Mouse (Mus musculus) 416B (cell line): ENCODE measurements around the gene Trub1.

Source experiments
- DNase-seq: peaks from one replicate; pipeline ENCODE4 v3.0.0; 2011; ENCODE audit warnings: low read depth

Trub1 gene

DNA sequence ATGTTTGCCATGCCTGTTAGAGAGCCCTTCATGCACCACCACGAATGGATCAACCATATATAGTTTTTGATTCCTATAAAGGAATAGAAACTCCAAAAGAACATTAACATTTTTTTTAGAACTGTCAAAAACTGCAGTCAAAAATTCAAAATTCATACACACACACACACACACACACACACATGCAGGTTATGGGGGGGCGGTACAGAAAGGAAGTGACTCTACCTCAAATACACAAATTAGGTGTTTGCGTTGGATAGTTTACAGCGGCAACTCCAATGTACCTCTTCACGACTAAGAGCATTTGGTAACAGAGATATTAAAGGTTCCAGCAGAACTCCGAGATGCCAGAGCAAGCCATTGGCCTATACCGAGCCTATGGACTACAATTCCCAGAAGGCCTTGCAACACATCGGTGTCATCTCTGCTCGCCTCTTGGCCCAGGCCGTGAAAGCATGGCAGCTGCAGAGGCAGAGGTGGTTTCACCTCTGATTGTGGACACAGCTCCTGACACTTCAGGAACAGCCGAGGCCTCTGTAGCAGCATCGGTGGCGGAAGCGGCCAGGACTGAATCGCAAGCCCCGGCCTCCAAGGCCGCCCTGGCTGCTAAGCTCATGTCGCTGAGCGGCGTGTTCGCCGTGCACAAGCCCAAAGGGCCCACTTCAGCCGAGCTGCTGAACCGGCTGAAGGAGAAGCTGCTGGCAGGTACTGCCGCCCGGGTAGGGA, at the start of gene Trub1:
TSS of gene Trub1 (plus strand) at position 421 of the 726 bp plus-strand sequence.
- peak; percentile 89 for DNase-seq

DNA sequence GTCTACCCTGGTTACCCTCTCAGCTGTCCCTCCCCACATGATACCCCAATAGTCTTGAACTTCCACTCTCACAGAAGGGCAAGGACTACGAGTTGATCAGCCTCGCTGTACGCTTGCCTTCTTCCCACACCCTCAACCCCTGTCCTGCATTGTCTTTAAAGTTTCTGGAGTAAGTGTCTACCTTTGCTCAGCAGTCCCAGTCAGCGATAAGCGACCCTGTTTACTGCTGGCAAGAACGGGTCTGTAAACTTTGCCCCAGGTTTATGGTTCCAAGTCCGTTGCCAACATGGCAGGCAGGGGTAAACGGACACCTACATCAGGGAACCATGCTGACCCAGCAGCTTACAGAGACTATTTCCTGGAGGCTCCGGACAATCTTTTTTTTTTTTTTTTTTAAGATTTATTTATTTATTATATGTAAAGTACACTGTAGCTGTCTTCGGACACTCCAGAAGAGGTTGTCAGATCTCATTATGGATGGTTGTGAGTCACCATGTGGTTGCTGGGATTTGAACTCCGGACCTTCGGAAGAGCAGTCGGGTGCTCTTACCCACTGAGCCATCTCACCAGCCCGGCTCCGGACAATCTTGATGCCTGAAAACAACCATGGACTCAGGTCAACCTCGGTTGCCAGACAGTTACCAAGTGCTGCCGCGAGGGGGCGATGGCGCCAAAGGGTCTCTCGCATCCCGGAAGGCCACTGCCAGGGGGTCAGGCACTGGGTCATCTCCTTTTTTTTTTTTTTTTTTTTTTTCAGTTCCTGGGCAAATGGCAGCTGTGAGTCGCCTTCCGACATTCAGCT, 48.8 kb upstream of the Trub1 start:
- DNase-seq, result peak; percentile 79

DNA sequence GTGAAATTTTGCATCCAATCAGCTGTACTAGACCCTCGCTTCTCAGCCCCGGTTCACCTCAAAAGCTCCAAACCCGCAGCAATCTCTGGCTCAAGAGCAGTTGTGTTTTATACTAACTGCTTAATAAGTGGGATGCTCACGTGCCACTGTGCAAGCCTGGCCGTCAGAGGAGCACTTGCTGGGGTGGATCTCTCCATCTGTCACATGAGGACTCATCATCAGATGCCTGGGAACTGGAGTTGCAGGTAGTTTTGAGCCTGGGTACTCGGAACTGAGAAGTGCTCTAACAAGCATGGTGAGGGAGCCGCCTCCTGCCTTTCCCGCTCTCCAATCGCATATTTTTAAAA, 48.2 kb upstream of the Trub1 start:
- DNase-seq, result no peak

DNA sequence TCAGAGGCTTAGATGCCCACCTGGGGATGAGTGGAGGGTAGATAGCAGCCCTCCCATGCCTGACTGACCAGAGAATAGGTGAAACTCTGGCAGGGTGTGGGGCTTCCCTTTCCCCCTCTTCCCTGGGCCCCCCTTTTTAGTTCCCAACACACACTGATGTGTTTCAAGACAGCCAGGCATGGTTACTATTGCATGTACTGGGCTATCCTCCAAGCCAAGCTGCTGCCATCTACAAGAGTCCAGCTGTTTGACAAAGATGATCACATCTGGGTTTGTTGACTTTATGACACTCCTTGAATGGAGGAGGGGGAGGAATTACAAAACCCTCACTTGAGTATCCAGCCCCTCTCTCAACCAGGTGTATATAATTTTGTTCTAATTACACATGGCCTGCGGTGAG, 44.8 kb upstream of the Trub1 start:
- no peak for DNase-seq

DNA sequence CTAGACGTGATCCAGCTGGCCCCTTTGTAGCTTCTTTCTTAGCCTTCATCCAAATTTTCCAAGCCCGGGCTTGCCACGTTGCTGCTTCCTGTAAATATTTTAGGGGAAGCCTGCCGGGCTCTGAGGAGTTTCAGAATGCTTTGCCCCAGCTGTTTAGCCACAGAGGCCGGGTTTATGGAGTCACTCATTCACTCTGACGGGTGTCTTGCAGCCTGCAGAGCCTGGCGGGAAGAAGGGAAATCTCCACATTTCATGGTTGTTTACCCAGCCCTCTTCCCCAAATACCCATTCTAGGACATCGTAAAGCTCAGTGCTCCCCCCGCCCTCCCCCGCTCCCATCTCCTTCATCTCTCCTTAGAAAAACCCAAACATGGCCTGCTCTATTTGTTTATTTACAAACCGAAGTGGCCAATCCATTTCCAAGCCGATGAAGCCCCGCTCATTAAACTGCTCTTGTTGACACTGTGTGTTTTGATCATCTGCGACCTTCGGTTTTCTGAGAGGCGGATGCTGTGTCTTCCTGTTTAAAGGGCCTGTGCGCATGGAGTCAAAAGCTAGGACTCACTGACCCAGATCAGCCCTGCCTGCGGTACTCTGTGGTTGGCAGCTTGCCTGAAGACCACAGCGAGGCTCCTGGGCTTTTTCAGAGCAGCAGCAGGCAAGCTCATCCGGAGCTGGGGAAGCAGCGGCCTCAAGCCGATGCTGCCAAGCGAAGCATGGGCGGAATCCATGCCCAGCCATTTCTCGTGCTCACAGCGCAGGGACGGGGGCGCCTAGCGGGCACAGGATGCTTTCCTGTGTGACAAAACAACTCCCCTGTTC, 41.1 kb upstream of the Trub1 start:
- DNase-seq, result peak; percentile 89

- DNase-seq, result peak; percentile 30
Measured at GRCm38 (mm10) chr19:57413170-57413569, 39.5 kb upstream of the Trub1 start.

- peak; percentile 41 for DNase-seq
Measured at GRCm38 (mm10) chr19:57413918-57414317, 38.8 kb upstream of the Trub1 start.

- peak; percentile 40 for DNase-seq
Measured at GRCm38 (mm10) chr19:57415031-57415807, 37.5 kb upstream of the Trub1 start.

GRCm38 (mm10) chr19:57417800-57418580, 34.7 kb upstream of the Trub1 start:
- no peak for DNase-seq

GRCm38 (mm10) chr19:57423402-57423801, 29.3 kb upstream of the Trub1 start:
- no peak for DNase-seq

DNA sequence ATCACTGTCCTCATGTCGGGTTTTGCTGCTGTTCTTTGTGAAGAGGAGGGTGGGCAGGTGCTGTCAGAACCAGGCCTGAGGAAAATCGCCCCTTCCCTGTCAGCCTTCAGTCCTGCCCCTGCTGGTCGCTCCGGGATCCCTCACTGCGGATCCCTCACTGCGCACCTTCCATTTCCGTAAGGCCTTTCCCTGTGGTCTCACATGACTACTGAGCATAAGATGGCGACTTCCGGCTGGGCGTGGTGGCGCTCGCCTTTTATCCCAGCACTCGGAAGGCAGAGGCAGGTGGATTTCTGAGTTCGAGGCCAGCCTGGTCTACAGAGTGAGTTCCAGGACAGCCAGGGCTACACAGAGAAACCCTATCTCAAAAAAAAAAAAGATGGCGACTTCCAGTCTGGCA, 27.4 kb upstream of the Trub1 start:
- no peak for DNase-seq

- no peak for DNase-seq
Measured at GRCm38 (mm10) chr19:57426841-57427240, 25.9 kb upstream of the Trub1 start.

GRCm38 (mm10) chr19:57427756-57428438, 24.8 kb upstream of the Trub1 start:
- DNase-seq, result no peak

DNA sequence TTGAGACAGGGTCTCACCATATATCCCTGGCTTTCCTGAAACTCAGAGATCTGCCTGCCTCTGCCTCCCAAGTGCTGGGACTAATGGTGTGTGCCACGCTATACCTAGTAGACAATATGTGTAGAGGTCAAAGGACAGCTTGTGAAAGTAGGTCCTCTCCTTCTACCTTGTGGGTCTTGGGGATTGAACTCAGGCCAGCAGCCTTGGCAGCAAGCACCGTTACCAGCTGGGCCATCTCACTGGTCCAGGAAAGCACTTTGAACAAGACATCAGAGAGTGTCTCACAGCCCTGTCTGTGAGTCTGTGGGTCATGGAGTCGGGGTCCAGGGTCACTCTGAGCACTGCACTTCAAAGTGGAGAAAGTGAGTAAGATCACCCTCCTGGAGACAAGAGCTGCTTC, 24.1 kb upstream of the Trub1 start:
- DNase-seq, result no peak

DNA sequence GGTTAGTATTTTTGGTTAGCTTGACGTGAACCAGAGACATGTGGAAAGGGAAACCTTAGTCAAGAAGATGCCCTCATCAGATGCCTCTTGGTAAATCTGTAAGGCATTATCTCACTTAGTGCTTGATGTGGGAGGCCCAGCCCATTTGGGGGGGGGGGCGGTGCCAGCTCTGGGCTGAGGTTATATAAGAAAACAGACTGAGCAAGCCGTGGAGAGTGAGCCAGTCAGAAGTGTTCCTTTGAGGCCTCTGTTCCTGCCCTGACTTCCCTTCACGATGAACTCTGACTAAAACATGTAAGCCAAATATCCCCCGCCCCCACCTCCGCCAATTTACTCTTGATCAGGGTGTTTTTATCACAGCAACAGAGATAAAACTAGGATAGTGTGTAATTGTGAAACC, 22.8 kb upstream of the Trub1 start:
- DNase-seq, result no peak

DNA sequence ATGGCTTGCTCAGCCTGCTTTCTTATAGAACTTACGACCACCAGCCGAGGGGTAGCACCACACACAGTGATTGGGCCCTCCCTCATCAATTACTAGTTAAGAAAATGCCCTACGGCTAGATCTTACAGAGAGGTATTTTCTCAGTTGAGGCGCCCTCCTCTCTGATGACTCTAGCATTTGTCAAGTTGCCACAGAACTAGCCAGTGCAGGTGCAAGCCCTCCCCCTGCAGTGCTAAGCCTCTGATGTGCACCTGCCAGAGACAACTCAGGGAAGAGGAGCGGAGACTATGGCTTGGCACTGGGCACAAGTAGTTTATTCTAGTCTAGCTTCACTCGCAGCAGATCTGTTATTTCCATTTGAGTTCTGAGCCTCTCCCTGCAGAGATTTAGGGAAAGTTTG, 21.2 kb upstream of the Trub1 start:
- DNase-seq, result no peak

GRCm38 (mm10) chr19:57434024-57434423, 18.7 kb upstream of the Trub1 start:
- no peak for DNase-seq

GRCm38 (mm10) chr19:57436586-57437021, 16.1 kb upstream of the Trub1 start:
- DNase-seq, result peak; percentile 33

DNA sequence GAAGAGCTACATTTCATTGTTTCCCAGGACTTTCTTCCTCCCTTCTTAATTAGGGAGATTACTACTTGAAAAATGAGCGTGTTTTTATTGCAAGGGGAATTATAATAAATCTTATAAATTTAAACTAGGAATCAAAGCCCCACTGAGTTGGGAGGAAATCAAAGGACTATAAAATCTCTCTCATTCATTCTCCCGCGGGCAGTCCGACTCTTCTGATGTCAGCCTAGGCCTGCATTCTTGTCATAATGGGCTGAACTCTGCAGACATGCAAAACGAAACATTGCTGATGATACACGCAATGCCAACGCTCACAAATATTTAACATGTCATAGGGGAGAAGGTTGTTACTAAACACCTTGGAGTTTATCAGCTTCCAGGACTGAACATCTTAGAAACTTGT, 15.7 kb upstream of the Trub1 start:
- no peak for DNase-seq

DNA sequence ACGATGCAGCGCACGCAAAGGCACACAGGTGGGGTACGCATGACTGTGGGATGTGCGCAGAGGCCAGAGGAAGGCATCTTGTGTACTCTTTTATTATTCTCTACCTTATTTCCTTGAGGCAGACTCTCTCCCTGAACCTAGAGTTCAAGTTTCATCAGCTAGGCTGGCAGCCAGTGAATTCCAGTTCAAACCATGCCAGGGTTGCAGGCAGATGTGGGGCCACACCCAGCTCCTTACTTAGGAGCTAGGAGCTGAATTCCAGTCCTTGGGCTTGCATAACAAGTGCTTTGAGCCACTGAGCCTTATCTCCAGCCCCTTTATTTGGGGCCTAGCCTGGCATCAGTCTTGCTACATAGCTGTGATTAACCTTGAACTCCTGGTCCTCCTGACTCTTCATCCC, 13.4 kb upstream of the Trub1 start:
- DNase-seq, result no peak
